Mouse (Mus musculus): Measurements from ENCODE around the gene Snx10. TPM values are rescaled to one million over a fixed set of nuclear protein-coding genes. Genes with fewer than 3 reads are reported as not detected.
A peak's percentile ranks its signal among the peaks of the same experiment; 100 is the strongest.

Gene Snx10
- polyA plus RNA-seq, 1 experiment, result 4.3 TPM

GRCm38 (mm10) chr6:51602341-51602740 is 78.6 kb downstream of the Snx10 start:
- Histone ChIP-seq H3K27ac (ENCODE audit: control insufficient read depth, insufficient read depth, low read length) (no peak overlapping the region), H3K36me3 (ENCODE audit: control insufficient read depth, insufficient read depth, low read length) (no peaks in the 10 kb centered on the region), H3K4me3 (ENCODE audit: control insufficient read depth, insufficient read depth, low read length) (no peak overlapping the region), H3K4me1 (replicated peaks; ENCODE audit: control insufficient read depth, insufficient read depth, low read length) (no peaks in the 10 kb centered on the region), H3K27me3 (ENCODE audit: control insufficient read depth, insufficient read depth, low read length) (no peaks in the 10 kb centered on the region)
- 84% methylated on average over 1 of the region's 1 CpGs for WGBS
- DNase-seq, result no peak
- no peak for TF ChIP-seq CTCF (IDR thresholded peaks at IDR 0.05; ENCODE audit: borderline replicate concordance, control insufficient read depth, extremely low read depth, insufficient read depth, low read length, poor library complexity)
- TF ChIP-seq POLR2A (IDR thresholded peaks at IDR 0.05; ENCODE audit: control insufficient read depth, extremely low read depth, insufficient read depth, low read length, poor library complexity), result no peak

- DNase-seq, result no peak
- Histone ChIP-seq H3K27ac (ENCODE audit: control insufficient read depth, insufficient read depth, low read length) (no peak overlapping the region), H3K4me1 (replicated peaks; ENCODE audit: control insufficient read depth, insufficient read depth, low read length) (no peaks in the 10 kb centered on the region), H3K36me3 (ENCODE audit: control insufficient read depth, insufficient read depth, low read length) (no peaks in the 10 kb centered on the region), H3K27me3 (ENCODE audit: control insufficient read depth, insufficient read depth, low read length) (no peaks in the 10 kb centered on the region), H3K4me3 (ENCODE audit: control insufficient read depth, insufficient read depth, low read length) (no peak overlapping the region)
- TF ChIP-seq CTCF (IDR thresholded peaks at IDR 0.05; ENCODE audit: borderline replicate concordance, control insufficient read depth, extremely low read depth, insufficient read depth, low read length, poor library complexity), result no peak
- no peak for TF ChIP-seq POLR2A (IDR thresholded peaks at IDR 0.05; ENCODE audit: control insufficient read depth, extremely low read depth, insufficient read depth, low read length, poor library complexity)
- 33% methylated on average over 10 of the region's 10 CpGs for WGBS
These were observed 80.0 kb downstream of the Snx10 start for GRCm38 (mm10) chr6:51603691-51604090.

DNA sequence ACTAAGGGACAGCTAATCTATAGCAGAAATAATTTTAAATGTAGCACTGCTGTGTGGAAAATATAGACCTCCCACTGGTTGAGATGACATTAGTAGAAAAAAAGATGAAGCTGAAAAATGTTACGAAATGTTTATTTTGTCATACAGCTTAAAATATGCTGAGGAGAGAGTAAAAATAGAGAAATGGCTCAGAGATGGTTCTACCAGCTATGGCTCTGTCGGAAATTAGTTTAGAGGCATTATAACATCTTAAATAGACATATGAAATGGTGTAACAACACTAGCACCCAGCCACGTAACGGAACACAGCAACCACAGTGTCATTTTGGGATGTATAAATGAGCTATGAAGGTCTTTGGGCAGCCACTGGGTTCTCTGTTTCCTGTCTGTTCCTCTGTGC is 82.5 kb downstream of the Snx10 start:
- Histone ChIP-seq H3K27ac (ENCODE audit: control insufficient read depth, insufficient read depth, low read length) (no peak overlapping the region), H3K27me3 (ENCODE audit: control insufficient read depth, insufficient read depth, low read length) (no peaks in the 10 kb centered on the region), H3K36me3 (ENCODE audit: control insufficient read depth, insufficient read depth, low read length) (no peaks in the 10 kb centered on the region), H3K4me1 (replicated peaks; ENCODE audit: control insufficient read depth, insufficient read depth, low read length) (no peaks in the 10 kb centered on the region), H3K4me3 (ENCODE audit: control insufficient read depth, insufficient read depth, low read length) (no peak overlapping the region)
- TF ChIP-seq POLR2A (IDR thresholded peaks at IDR 0.05; ENCODE audit: control insufficient read depth, extremely low read depth, insufficient read depth, low read length, poor library complexity) (no peak), CTCF (IDR thresholded peaks at IDR 0.05; ENCODE audit: borderline replicate concordance, control insufficient read depth, extremely low read depth, insufficient read depth, low read length, poor library complexity) (no peak)
- 70% methylated on average over 4 of the region's 4 CpGs for WGBS
- DNase-seq, result no peak

DNA sequence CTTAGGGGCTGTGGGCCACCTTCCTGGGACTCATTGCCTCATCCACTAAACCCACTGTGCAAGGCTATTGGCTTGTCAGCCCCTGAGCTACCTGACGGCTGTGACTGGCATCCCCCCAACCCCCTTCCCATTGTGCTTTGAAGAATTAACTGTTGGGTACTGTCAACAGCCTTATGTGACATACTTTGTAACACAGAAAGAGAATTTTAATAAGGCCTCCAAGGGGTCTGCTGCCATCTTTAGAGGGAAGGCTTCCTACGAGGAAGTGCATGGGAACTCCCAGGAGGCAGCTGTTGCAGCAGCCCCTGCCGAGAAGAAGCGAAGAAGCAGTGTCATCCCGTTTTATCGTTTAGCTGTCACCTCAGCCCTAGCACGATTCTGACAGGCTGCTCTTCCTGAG is 83.1 kb downstream of the Snx10 start:
- H3K27me3 ChIP-seq (ENCODE audit: control insufficient read depth, insufficient read depth, low read length), result no peaks in the 10 kb centered on the region

DNA sequence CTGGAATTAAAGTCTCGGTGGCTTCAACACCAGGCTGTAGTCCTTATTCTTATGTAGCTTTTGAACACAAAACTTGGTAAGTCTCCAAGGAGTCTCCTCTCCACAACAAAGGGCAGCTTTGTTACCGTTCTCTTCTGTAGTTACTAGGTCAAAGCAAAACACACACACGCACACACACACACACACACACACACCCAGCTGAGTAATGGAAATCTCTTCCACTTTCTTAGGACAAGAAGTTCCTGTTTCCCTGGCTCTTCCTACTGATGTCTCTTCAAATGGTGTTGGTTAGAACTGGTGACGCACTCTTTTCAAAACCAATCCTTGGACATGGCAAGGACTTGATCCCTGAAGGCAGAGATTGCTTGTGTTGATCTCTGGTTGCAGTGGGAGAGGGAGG is 87.9 kb downstream of the Snx10 start:
- Histone ChIP-seq H3K4me1 (replicated peaks; ENCODE audit: control insufficient read depth, insufficient read depth, low read length) (peaks cover 5% of the 10 kb centered on the region), H3K4me3 (ENCODE audit: control insufficient read depth, insufficient read depth, low read length) (no peak overlapping the region), H3K27ac (ENCODE audit: control insufficient read depth, insufficient read depth, low read length) (no peak overlapping the region), H3K27me3 (ENCODE audit: control insufficient read depth, insufficient read depth, low read length) (peaks cover 5% of the 10 kb centered on the region; the same call in 1 of the 2 replicates), H3K36me3 (ENCODE audit: control insufficient read depth, insufficient read depth, low read length) (no peaks in the 10 kb centered on the region)
- WGBS, result 34% methylated on average over 4 of the region's 4 CpGs
- TF ChIP-seq CTCF (IDR thresholded peaks at IDR 0.05; ENCODE audit: borderline replicate concordance, control insufficient read depth, extremely low read depth, insufficient read depth, low read length, poor library complexity), result no peak
- TF ChIP-seq POLR2A (IDR thresholded peaks at IDR 0.05; ENCODE audit: control insufficient read depth, extremely low read depth, insufficient read depth, low read length, poor library complexity), result no peak
- DNase-seq, result no peak

More for the DNA sequence above, 83.1 kb downstream of the Snx10 start:
- Histone ChIP-seq H3K4me3 (ENCODE audit: control insufficient read depth, insufficient read depth, low read length) (no peak overlapping the region), H3K27ac (ENCODE audit: control insufficient read depth, insufficient read depth, low read length) (no peak overlapping the region), H3K36me3 (ENCODE audit: control insufficient read depth, insufficient read depth, low read length) (no peaks in the 10 kb centered on the region), H3K4me1 (replicated peaks; ENCODE audit: control insufficient read depth, insufficient read depth, low read length) (no peaks in the 10 kb centered on the region; the same call in 1 of the 2 replicates)
- WGBS, result 27% methylated on average over 7 of the region's 7 CpGs
- DNase-seq, result no peak
- TF ChIP-seq CTCF (IDR thresholded peaks at IDR 0.05; ENCODE audit: borderline replicate concordance, control insufficient read depth, extremely low read depth, insufficient read depth, low read length, poor library complexity), result no peak
- no peak for TF ChIP-seq POLR2A (IDR thresholded peaks at IDR 0.05; ENCODE audit: control insufficient read depth, extremely low read depth, insufficient read depth, low read length, poor library complexity)

GRCm38 (mm10) chr6:51612371-51613051 is 88.8 kb downstream of the Snx10 start:
- H3K27ac ChIP-seq (ENCODE audit: control insufficient read depth, insufficient read depth, low read length), result no peak overlapping the region
- peak overlapping the region; percentile 32 for H3K4me3 ChIP-seq (ENCODE audit: control insufficient read depth, insufficient read depth, low read length)
- WGBS, result 1% methylated on average over 53 of the region's 54 CpGs
- peaks cover 5% of the 10 kb centered on the region for H3K4me1 ChIP-seq (replicated peaks; ENCODE audit: control insufficient read depth, insufficient read depth, low read length)
- peak; percentile 26 for DNase-seq
- peaks cover 5% of the 10 kb centered on the region; the same call in 1 of the 2 replicates for H3K27me3 ChIP-seq (ENCODE audit: control insufficient read depth, insufficient read depth, low read length)
- H3K36me3 ChIP-seq (ENCODE audit: control insufficient read depth, insufficient read depth, low read length), result no peaks in the 10 kb centered on the region
- no peak for TF ChIP-seq CTCF (IDR thresholded peaks at IDR 0.05; ENCODE audit: borderline replicate concordance, control insufficient read depth, extremely low read depth, insufficient read depth, low read length, poor library complexity)
- TF ChIP-seq POLR2A (IDR thresholded peaks at IDR 0.05; ENCODE audit: control insufficient read depth, extremely low read depth, insufficient read depth, low read length, poor library complexity), result no peak

Data from thymus, adult 2 months (tissue).